Mouse (Mus musculus) kidney, embryonic 16.5 days (tissue): ENCODE results near the gene Fgfrl1. TPM values are rescaled to one million over a fixed set of nuclear protein-coding genes. Genes with fewer than 3 reads are reported as not detected.

ENCODE experiments used
- ATAC-seq: fragments of 200-750 bp; cut with Nextera tagmentation; 2 replicates; pipeline ENCODE4 v1.8.0; 2017; ENCODE audit warnings: moderate TSS enrichment; ENCODE audit not compliant: low FRiP score, low TSS enrichment
- H3K27ac ChIP-seq: fragments of 300-500 bp; sonication (generic); 2 replicates; pipeline ENCODE4 v1.5.1; 2014; ENCODE audit warnings: low read length
- H3K27me3 ChIP-seq: fragments of 300-500 bp; sonication (generic); 2 replicates; pipeline ENCODE4 v1.6.1; 2014; ENCODE audit warnings: low read length, control low read depth, mixed read lengths; ENCODE audit not compliant: insufficient read depth
- H3K36me3 ChIP-seq: fragments of 300-500 bp; sonication (generic); 2 replicates; pipeline ENCODE4 v1.6.1; 2014; ENCODE audit warnings: low read length, control low read depth, mixed read lengths; ENCODE audit not compliant: insufficient read depth
- H3K4me1 ChIP-seq: fragments of 300-500 bp; sonication (generic); 2 replicates; pipeline ENCODE4 v1.6.1; 2014; ENCODE audit warnings: low read length, control low read depth, mixed read lengths; ENCODE audit not compliant: insufficient read depth
- H3K4me2 ChIP-seq: fragments of 300-500 bp; sonication (generic); replicated peaks from 2 replicates; pipeline ENCODE4 v1.6.1; 2014; ENCODE audit warnings: low read depth, low read length
- H3K4me3 ChIP-seq: fragments of 300-500 bp; sonication (generic); 2 replicates; pipeline ENCODE4 v1.5.1; 2014; ENCODE audit warnings: mild to moderate bottlenecking, low read length
- H3K9ac ChIP-seq: fragments of 300-500 bp; sonication (generic); replicated peaks from 2 replicates; pipeline ENCODE4 v1.6.1; 2014; ENCODE audit warnings: low read length
- H3K9me3 ChIP-seq: fragments of 300-500 bp; sonication (generic); 2 replicates; pipeline ENCODE4 v1.6.1; 2016; ENCODE audit warnings: low read length, control low read depth
- WGBS: fragments of 180-500 bp; shearing (Covaris S2); extraction: QIAGEN DNeasy Blood & Tissue Kit; methylation state at CpG from one replicate; pipeline ENCODE4 v1.1.7; 2014; 5-methylcytosine and 5-hydroxymethylcytosine counted together
- polyA plus RNA-seq: library from polyadenylated mRNA; unstranded; fragments of >200 nt; fragmentation: Nextera tagmentation; extraction: Ambion mirVana; gene quantifications from 2 replicates; pipeline ENCODE4 v1.2.1, GENCODE M21; 2015

Fgfrl1 gene
- polyA plus RNA-seq, 1 experiment from 2014 or later: 13.8 TPM

GRCm38 (mm10) chr5:108665066-108665465, 27.1 kb upstream of the Fgfrl1 start:
- H3K27ac ChIP-seq: no peak overlapping the region
- peaks cover 14% of the 10 kb centered on the region for H3K4me1 ChIP-seq
- H3K36me3 ChIP-seq: no peaks in the 10 kb centered on the region
- no peak overlapping the region for H3K4me2 ChIP-seq
- no peaks in the 10 kb centered on the region for H3K27me3 ChIP-seq
- H3K4me3 ChIP-seq: no peak overlapping the region
- no peak for ATAC-seq
- 46% methylated on average over 3 of the region's 3 CpGs for WGBS
- H3K9me3 ChIP-seq: no peaks in the 10 kb centered on the region
- H3K9ac ChIP-seq: no peak overlapping the region

GRCm38 (mm10) chr5:108667370-108667769, 24.8 kb upstream of the Fgfrl1 start:
- peaks cover 10% of the 10 kb centered on the region; the same call in 1 of the 2 replicates for H3K36me3 ChIP-seq
- no peak overlapping the region for H3K4me2 ChIP-seq
- H3K27me3 ChIP-seq: no peaks in the 10 kb centered on the region
- no peaks in the 10 kb centered on the region for H3K9me3 ChIP-seq
- H3K9ac ChIP-seq: no peak overlapping the region
- no peak for ATAC-seq
- no peak overlapping the region for H3K27ac ChIP-seq
- peaks cover 15% of the 10 kb centered on the region for H3K4me1 ChIP-seq
- H3K4me3 ChIP-seq: no peak overlapping the region
- 78% methylated on average over 2 of the region's 2 CpGs for WGBS

DNA sequence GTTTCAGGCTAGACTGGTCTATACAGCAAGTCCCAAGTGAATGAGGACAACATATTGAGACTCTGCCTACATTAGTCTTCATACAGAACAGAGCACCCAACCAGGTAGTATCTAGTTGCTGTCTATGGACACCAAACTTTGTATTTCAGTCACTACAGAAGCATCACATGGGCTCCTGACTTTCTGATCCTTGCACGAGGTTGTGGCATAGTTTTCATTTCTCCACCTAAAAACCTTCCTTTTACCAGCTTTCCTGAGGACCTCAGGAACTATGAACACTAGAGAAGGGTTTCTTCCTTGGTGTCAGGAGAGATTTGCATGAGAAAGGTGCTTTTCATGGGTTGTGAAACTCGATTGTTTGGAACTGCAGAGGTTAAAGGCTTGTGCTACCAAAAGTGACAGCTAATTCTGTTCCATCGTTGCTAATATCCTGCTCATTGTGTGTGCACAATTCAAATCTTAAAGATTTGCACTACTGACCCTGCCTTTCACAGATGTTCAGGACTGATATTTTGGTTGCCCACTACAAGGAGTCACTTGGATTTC, 23.7 kb upstream of the Fgfrl1 start:
- Histone ChIP-seq H3K27ac (peak overlapping the region; percentile 76; the same call in 1 of the 2 replicates), H3K9me3 (no peaks in the 10 kb centered on the region), H3K36me3 (peaks cover 10% of the 10 kb centered on the region; the same call in 1 of the 2 replicates), H3K9ac (peak overlapping the region; percentile 81), H3K27me3 (no peaks in the 10 kb centered on the region), H3K4me2 (peak overlapping the region; percentile 72), H3K4me1 (peaks cover 15% of the 10 kb centered on the region), H3K4me3 (peak overlapping the region; percentile 56)
- 12% methylated on average over 3 of the region's 3 CpGs for WGBS
- no peak for ATAC-seq

DNA sequence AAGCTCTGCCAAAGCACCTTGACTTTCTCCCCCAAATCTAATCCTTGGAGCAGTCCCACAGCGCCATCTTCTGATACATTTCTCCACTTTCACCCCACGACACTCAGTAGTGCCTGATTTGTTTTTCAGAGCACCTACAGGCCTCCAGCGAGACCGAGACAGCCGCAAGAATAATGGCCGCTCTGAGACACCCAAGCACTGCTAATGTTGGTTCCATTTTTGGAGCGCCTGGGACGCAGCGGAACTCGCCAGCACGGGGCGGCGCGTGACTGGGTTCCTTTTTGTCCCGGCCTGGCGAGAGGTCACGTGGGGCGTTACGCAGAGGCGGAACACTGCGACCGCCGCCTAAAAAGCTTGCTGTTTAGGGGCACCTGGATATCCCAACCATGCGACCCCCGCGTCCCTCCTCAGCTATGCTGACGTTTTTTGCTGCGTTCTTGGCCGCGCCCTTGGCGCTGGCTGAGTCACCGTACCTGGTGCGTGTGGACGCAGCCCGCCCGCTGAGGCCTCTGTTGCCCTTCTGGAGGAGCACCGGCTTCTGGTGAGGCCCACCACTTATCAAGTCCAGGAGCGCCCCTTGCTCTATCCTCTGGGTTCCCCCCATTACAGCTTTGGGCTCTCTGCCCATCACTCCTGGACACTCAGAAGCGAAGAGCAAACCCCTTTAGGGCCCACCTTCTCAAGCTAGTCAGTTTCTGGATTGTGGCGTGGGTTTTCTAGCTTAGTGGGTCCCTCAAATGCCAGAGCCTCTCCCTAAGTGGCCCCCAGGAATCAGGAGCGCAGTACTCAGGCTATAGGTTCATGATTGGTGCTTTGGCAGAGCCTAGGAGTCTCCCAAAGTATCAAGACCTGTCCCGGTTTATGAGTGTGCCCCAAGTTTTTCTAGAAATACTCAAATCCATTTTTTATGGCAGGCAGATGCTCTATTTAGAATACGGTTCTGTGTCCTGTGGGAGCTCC, 22.9 kb upstream of the Fgfrl1 start, which contains the start of gene Dgkq:
Gene Dgkq (minus strand): TSS at position 696 of the 960 bp plus-strand sequence.
- no peaks in the 10 kb centered on the region for H3K9me3 ChIP-seq

DNA sequence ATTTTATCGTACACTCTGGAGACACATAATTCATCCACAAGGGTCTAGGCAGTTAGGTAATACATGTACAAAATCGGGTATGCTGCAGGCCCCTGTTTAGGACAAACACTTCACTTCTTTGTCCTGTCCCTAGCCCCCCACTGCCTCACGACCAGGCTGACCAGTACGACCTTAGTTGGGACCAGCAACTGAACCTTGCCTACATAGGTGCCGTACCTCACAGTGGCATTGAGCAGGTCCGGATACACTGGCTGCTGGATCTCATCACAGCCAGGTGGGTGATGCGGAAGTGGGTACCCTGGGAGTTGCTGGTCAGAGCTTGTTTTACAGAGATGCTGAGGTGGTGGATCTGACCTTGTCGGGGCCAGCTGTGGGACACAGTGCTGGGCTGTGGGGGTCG, 22.2 kb upstream of the Fgfrl1 start:
- peaks cover 15% of the 10 kb centered on the region for H3K4me1 ChIP-seq
- no peak overlapping the region; the same call in 1 of the 2 replicates for H3K27ac ChIP-seq
- ATAC-seq: 0 out of 2 replicates have a peak, but pooled peaks have one; percentile 16
- H3K36me3 ChIP-seq: peaks cover 10% of the 10 kb centered on the region; the same call in 1 of the 2 replicates
- 76% methylated on average over 9 of the region's 9 CpGs for WGBS
- no peaks in the 10 kb centered on the region for H3K27me3 ChIP-seq
- peak overlapping the region; percentile 56; the same call in 1 of the 2 replicates for H3K4me3 ChIP-seq
- H3K4me2 ChIP-seq: peak overlapping the region; percentile 72
- H3K9ac ChIP-seq: peak overlapping the region; percentile 81
- H3K9me3 ChIP-seq: no peaks in the 10 kb centered on the region

More for the DNA sequence above, 22.9 kb upstream of the Fgfrl1 start, which contains the start of gene Dgkq:
- Histone ChIP-seq H3K4me3 (peak within 1 kb of the TSS; percentile 56), H3K4me2 (peak within 1 kb of the TSS; percentile 72), H3K27me3 (no peaks in the 10 kb centered on the region), H3K9ac (peak within 1 kb of the TSS; percentile 81), H3K27ac (peak within 1 kb of the TSS; percentile 76), H3K36me3 (peaks cover 10% of the 10 kb centered on the region; the same call in 1 of the 2 replicates), H3K4me1 (peaks cover 15% of the 10 kb centered on the region)
- WGBS: 6% methylated on average over 42 of the region's 43 CpGs
- peak; percentile 87 for ATAC-seq

DNA sequence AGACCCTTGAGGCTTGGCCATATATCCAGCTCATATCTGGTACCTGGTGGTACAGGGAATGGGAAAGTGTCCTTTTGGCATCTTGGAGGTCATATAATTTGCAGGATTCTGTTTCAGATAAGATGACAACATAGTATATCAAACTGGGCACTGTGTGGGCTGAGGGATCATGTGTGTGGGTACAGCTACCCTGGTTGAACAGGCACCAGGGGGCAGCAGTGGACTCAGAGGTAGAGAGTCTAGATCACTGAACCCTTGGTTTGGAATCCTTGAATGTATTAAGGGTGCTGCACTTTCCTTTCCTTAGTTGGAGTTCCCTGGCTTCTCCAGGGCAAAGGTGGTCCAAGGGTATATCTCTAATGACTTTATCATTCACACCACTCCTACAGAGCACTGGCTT, 21.4 kb upstream of the Fgfrl1 start:
- Histone ChIP-seq H3K36me3 (peaks cover 10% of the 10 kb centered on the region; the same call in 1 of the 2 replicates), H3K4me2 (no peak overlapping the region), H3K27ac (no peak overlapping the region), H3K9me3 (no peaks in the 10 kb centered on the region), H3K27me3 (no peaks in the 10 kb centered on the region), H3K4me3 (no peak overlapping the region), H3K9ac (no peak overlapping the region), H3K4me1 (peaks cover 18% of the 10 kb centered on the region)
- no peak for ATAC-seq

- Histone ChIP-seq H3K27ac (no peak overlapping the region), H3K36me3 (peaks cover 10% of the 10 kb centered on the region; the same call in 1 of the 2 replicates), H3K4me2 (no peak overlapping the region), H3K9me3 (no peaks in the 10 kb centered on the region), H3K4me3 (no peak overlapping the region), H3K9ac (no peak overlapping the region), H3K4me1 (peaks cover 23% of the 10 kb centered on the region), H3K27me3 (no peaks in the 10 kb centered on the region)
- no peak for ATAC-seq
- WGBS: 95% methylated on average over 12 of the region's 12 CpGs
Observed at GRCm38 (mm10) chr5:108671757-108672156, 20.4 kb upstream of the Fgfrl1 start.

DNA sequence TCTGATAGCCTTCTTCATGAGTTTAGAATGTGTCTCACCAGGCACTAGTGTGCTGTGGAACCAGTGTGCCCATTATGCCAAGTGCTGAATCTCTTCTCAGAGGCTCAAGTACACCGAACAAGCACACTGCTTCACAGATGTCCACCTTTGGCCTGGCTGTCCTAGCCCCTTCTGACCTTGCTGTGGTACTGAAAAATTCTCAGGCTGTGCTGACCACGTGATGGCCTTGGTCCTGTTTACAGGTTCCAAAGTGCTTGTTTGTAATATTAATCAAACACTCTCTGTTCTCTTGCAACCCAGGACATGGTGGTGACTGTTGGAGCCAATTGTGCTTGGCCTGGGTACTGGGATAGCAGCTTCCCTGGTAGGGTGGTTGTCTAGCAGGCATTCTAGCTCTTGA, 17.6 kb upstream of the Fgfrl1 start:
- WGBS: 75% methylated on average over 2 of the region's 2 CpGs
- no peaks in the 10 kb centered on the region for H3K27me3 ChIP-seq
- peaks cover 10% of the 10 kb centered on the region; the same call in 1 of the 2 replicates for H3K36me3 ChIP-seq
- 0 out of 2 replicates have a peak overlapping the region, but pooled peaks have one; percentile 23 for H3K4me2 ChIP-seq
- H3K4me3 ChIP-seq: no peak overlapping the region
- no peak for ATAC-seq
- peaks cover 28% of the 10 kb centered on the region for H3K4me1 ChIP-seq
- no peaks in the 10 kb centered on the region for H3K9me3 ChIP-seq
- peak overlapping the region; percentile 80 for H3K27ac ChIP-seq
- no peak overlapping the region for H3K9ac ChIP-seq

DNA sequence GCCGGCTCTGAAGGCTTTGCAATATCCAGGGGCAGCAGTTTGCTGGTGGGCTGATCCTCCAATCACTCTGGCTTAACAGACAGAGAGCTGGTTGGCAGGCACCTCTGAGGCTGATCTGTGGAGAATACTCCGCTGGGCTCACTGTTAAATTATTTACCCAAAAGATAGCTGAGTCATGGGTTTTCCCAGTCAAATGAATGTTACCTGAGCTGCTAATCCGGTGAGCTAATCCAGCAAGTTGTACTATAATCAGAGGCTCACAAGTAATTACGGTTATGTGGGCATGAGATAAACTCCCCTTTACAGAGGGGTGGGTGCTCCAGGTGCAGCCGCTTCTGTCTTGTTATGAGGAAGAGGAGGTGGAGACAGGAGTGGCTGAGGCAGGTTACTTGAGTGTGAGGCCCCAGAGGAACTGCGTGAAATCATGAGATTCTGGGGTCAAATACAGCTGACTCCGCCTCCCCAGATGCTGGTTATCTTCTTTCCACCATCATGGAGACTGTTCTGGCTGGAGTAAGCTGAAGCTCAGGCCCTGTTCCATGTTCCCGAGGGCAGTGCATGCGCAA, 16.8 kb upstream of the Fgfrl1 start, which contains the start of gene Slc26a1:
Gene Slc26a1 (minus strand): TSS at position 319 of the 566 bp plus-strand sequence.
- Histone ChIP-seq H3K9ac (0 out of 2 replicates have a peak within 1 kb of the TSS, but pooled peaks have one; percentile 9), H3K27ac (peak within 1 kb of the TSS; percentile 80), H3K4me1 (peaks cover 21% of the 10 kb centered on the region), H3K4me3 (no peak within 1 kb of the TSS), H3K27me3 (no peaks in the 10 kb centered on the region), H3K4me2 (0 out of 2 replicates have a peak within 1 kb of the TSS, but pooled peaks have one; percentile 23), H3K9me3 (no peaks in the 10 kb centered on the region), H3K36me3 (peaks cover 10% of the 10 kb centered on the region; the same call in 1 of the 2 replicates)
- peak; percentile 20 for ATAC-seq
- 71% methylated on average over 9 of the region's 9 CpGs for WGBS
